In the genomic region with DNA sequence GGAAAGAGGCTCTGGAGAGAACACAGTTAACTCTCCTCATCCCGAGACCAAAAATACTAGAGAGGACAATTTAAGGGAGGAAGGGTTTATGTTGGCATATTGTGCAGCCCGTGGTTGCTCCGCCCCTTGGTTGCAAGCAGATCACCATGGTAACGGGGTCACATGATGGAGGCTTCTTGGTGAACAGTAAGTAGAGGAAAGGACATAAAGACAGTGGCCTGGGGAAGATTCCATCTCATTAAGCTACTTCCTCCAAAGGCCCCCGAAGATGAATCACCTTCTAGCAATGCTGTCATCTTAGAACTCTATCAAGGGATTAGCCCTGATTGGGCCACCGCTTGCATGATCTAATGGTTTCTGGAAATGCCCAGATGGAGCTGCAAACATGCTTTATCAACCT, we compare ENCODE assay signal across 9 mouse cellular contexts. TPM values are rescaled to one million over a fixed set of nuclear protein-coding genes. Genes with fewer than 3 reads are reported as not detected.
DNase-seq lines count a peak whose midpoint lies in the region; ATAC-seq lines count a peak whose summit lies in the region.
"Had no signal": no experiment of that assay in that cellular context is flagged by ENCODE, and none has a peak within 500 bp of the region (broad histone marks: within the 10 kb centered on the region; RNA-seq: fewer than 3 reads in every experiment).

No protein-coding gene starts in this region.

- H3K4me2 ChIP-seq in kidney, embryonic 15.5 days, result no peak overlapping the region
- no peak overlapping the region for H3K4me2 ChIP-seq in stomach, embryonic 16.5 days (ENCODE audit: low read depth, low read length)
- H3K4me2 ChIP-seq: embryonic facial prominence, embryonic 12.5 days had no signal

- DNase-seq in kidney, adult 11 months, result no peak
- DNase-seq in NIH3T3 (ENCODE audit: low read depth), result peak; percentile 82
- peak; percentile 77 for DNase-seq in induced T-regulatory cell, adult 2 months (ENCODE audit: low read depth)
- DNase-seq in layer of hippocampus, adult 18-20 months (ENCODE audit: low spot score in 2 of 2), result no peak
- no peak for DNase-seq in cerebellum, adult 18-20 months
- no peak for DNase-seq in urinary bladder, adult 2 months (ENCODE audit: low spot score)

- H3K36me3 ChIP-seq in kidney, embryonic 15.5 days, result no peaks in the 10 kb centered on the region
- H3K36me3 ChIP-seq in stomach, embryonic 16.5 days (ENCODE audit: control insufficient read depth, insufficient read depth, low read length), result no peaks in the 10 kb centered on the region
- H3K36me3 ChIP-seq: embryonic facial prominence, embryonic 12.5 days had no signal

- H3K27me3 ChIP-seq in kidney, embryonic 15.5 days, result no peaks in the 10 kb centered on the region
- H3K27me3 ChIP-seq in stomach, embryonic 16.5 days (ENCODE audit: control insufficient read depth, insufficient read depth, low read length), result no peaks in the 10 kb centered on the region
- H3K27me3 ChIP-seq: embryonic facial prominence, embryonic 12.5 days had no signal

- WGBS in kidney, embryonic 15.5 days, result 68% methylated on average over 6 of the region's 6 CpGs
- WGBS in stomach, embryonic 16.5 days, result 65% methylated on average over 6 of the region's 6 CpGs

- H3K9me3 ChIP-seq in kidney, embryonic 15.5 days (replicated peaks), result no peaks in the 10 kb centered on the region
- H3K9me3 ChIP-seq in stomach, embryonic 16.5 days (replicated peaks; ENCODE audit: control insufficient read depth, low read length), result no peaks in the 10 kb centered on the region
- H3K9me3 ChIP-seq: embryonic facial prominence, embryonic 12.5 days had no signal

- no peak overlapping the region for H3K4me3 ChIP-seq in kidney, embryonic 15.5 days (replicated peaks)
- H3K4me3 ChIP-seq in stomach, embryonic 16.5 days (replicated peaks; ENCODE audit: low read length), result no peak overlapping the region
- H3K4me3 ChIP-seq: embryonic facial prominence, embryonic 12.5 days had no signal

- peak overlapping the region; percentile 60 for H3K27ac ChIP-seq in kidney, embryonic 15.5 days
- 0 out of 2 replicates have a peak overlapping the region, but pooled peaks have one; percentile 29 for H3K27ac ChIP-seq in stomach, embryonic 16.5 days (ENCODE audit: low read length)
- H3K27ac ChIP-seq: embryonic facial prominence, embryonic 12.5 days had no signal

- H3K9ac ChIP-seq in kidney, embryonic 15.5 days, result no peak overlapping the region
- H3K9ac ChIP-seq in stomach, embryonic 16.5 days (ENCODE audit: low read length), result no peak overlapping the region
- H3K9ac ChIP-seq: embryonic facial prominence, embryonic 12.5 days had no signal

- peaks cover 44% of the 10 kb centered on the region for H3K4me1 ChIP-seq in kidney, embryonic 15.5 days
- H3K4me1 ChIP-seq in stomach, embryonic 16.5 days (ENCODE audit: control insufficient read depth, insufficient read depth, low read length), result peaks cover 22% of the 10 kb centered on the region

- 0 out of 2 replicates have a peak, but pooled peaks have one; percentile 13 for ATAC-seq in kidney, embryonic 15.5 days (replicated peaks; ENCODE audit: low FRiP score)
- ATAC-seq in stomach, embryonic 16.5 days (ENCODE audit: insufficient read depth, low FRiP score), result no peak

RNA-seq across cellular contexts. Expression of a gene that starts 35.1 kb away (rescaled TPM):
- 343 and 354 TPM in 2 replicates for polyA plus RNA-seq in kidney, embryonic 15.5 days (2015; fragmentation: Nextera tagmentation; extraction: Ambion mirVana)
- polyA plus RNA-seq in stomach, embryonic 16.5 days (2015; fragmentation: Nextera tagmentation; extraction: Ambion mirVana), result 178 and 180 TPM in 2 replicates
- 10 to 100 TPM; 21.4 to 23.5 TPM for total RNA-seq in layer of hippocampus, adult 18-20 months (2021)
- polyA plus RNA-seq in urinary bladder, adult 2 months (2012; rRNA removed), result 1,512 and 1,720 TPM in 2 replicates

Comparison
In these comparisons a context has a peak if more than half of its experiments do, and no peak if none do; other contexts are left out.
1. DNase-seq: peak in NIH3T3 (single experiment) and induced T-regulatory cell, adult 2 months (single experiment); none in kidney, adult 11 months (single experiment), layer of hippocampus, adult 18-20 months (0 of 2), cerebellum, adult 18-20 months (0 of 2) and urinary bladder, adult 2 months (single experiment).